Mouse (Mus musculus): Measurements from ENCODE around the gene Camkv.

GRCm38 (mm10) chr9:107959896-107960295 is 24.4 kb downstream of the Camkv start:
- TF ChIP-seq ZNF384 (IDR thresholded peaks at IDR 0.05; ENCODE audit: low read depth, low read length): no peak
- TF ChIP-seq CHD2 (IDR thresholded peaks at IDR 0.05; ENCODE audit: low read depth, low read length): no peak
- no peak for TF ChIP-seq ZC3H11A (IDR thresholded peaks at IDR 0.05; ENCODE audit: borderline replicate concordance, low read depth, low read length)
- no peak for TF ChIP-seq MAFK (IDR thresholded peaks at IDR 0.05; ENCODE audit: insufficient read depth, low read depth, low read length)
- TF ChIP-seq HCFC1 (IDR thresholded peaks at IDR 0.05; ENCODE audit: borderline replicate concordance, insufficient read depth, low read length): no peak
